Mouse (Mus musculus) liver, embryonic 14.5 days (tissue): ENCODE results near the gene Astn2. TPM values are rescaled to one million over a fixed set of nuclear protein-coding genes. Genes with fewer than 3 reads are reported as not detected.

ENCODE experiments used
- ATAC-seq: fragments of 200-750 bp; cut with Nextera tagmentation; 2 replicates; pipeline ENCODE4 v1.8.0; 2017; ENCODE audit warnings: moderate number of reproducible peaks, mild to moderate bottlenecking, moderate library complexity; ENCODE audit not compliant: insufficient read depth
- DNase-seq, 3 experiments: peaks; one replicate each; pipeline ENCODE4 v3.0.0-alpha.2; 2012 to 2013; ENCODE audit warnings: low read depth in 3 of 3, low spot score in 3 of 3
- H3K27ac ChIP-seq: fragments of 300-500 bp; sonication (generic); 2 replicates; pipeline ENCODE4 v1.5.1; 2014; ENCODE audit warnings: moderate library complexity, mild to moderate bottlenecking, control low read depth, inconsistent platforms
- H3K27me3 ChIP-seq: fragments of 300-500 bp; sonication (generic); 2 replicates; pipeline ENCODE4 v1.6.1; 2014; ENCODE audit warnings: mild to moderate bottlenecking, low read length, moderate library complexity; ENCODE audit not compliant: control insufficient read depth, insufficient read depth
- H3K36me3 ChIP-seq: fragments of 300-500 bp; sonication (generic); replicated peaks from 2 replicates; pipeline ENCODE4 v1.6.1; 2014; ENCODE audit warnings: low read depth; ENCODE audit not compliant: control insufficient read depth, insufficient read depth
- H3K4me1 ChIP-seq, 2 experiments: fragments of 200-500 bp in 1 of 2; fragments of 300-500 bp in 1 of 2; sonication (generic) in 1 of 2; replicated peaks; 2 replicates each; pipeline ENCODE4 v1.6.1; 2012 to 2014; ENCODE audit warnings: antibody characterized with exemption in 1 of 2, inconsistent platforms in 1 of 2, low read length in 1 of 2; ENCODE audit not compliant: control insufficient read depth in 2 of 2, insufficient read depth in 2 of 2
- H3K4me2 ChIP-seq: fragments of 300-500 bp; sonication (generic); 2 replicates; pipeline ENCODE4 v1.6.1; 2014; ENCODE audit warnings: low read depth, mild to moderate bottlenecking, control low read depth, moderate library complexity
- H3K4me3 ChIP-seq, 2 experiments: fragments of 200-500 bp in 1 of 2; fragments of 300-500 bp in 1 of 2; sonication (generic) in 1 of 2; 2 replicates each; pipeline ENCODE4 v1.5.1; 2012 to 2014; ENCODE audit warnings: low read depth in 2 of 2, low read length in 2 of 2, mild to moderate bottlenecking in 2 of 2, control low read depth in 1 of 2, inconsistent platforms in 1 of 2, moderate library complexity in 1 of 2; ENCODE audit not compliant: insufficient read depth in 1 of 2
- H3K9ac ChIP-seq: fragments of 300-500 bp; sonication (generic); replicated peaks from 2 replicates; pipeline ENCODE4 v1.6.1; 2014; ENCODE audit warnings: mild to moderate bottlenecking, control low read depth, moderate library complexity
- H3K9me3 ChIP-seq: fragments of 300-500 bp; sonication (generic); 2 replicates; pipeline ENCODE4 v1.6.1; 2016; ENCODE audit warnings: low read length, mixed read lengths; ENCODE audit not compliant: control insufficient read depth
- CTCF ChIP-seq: IDR thresholded peaks from 2 replicates; pipeline ENCODE4 v1.5.1; 2016; ENCODE audit warnings: antibody characterized with exemption, low read depth, control low read depth
- EP300 ChIP-seq: IDR thresholded peaks from 2 replicates; pipeline ENCODE4 v1.6.1; 2016; ENCODE audit warnings: antibody characterized with exemption, low read depth
- WGBS: fragments of 180-500 bp; shearing (Covaris S2); extraction: QIAGEN DNeasy Blood & Tissue Kit; methylation state at CpG from one replicate; pipeline ENCODE4 v1.1.7; 2014; ENCODE audit not compliant: insufficient replicate concordance; 5-methylcytosine and 5-hydroxymethylcytosine counted together
- polyA plus RNA-seq, 2 experiments: library from polyadenylated mRNA; depleted of rRNA in 1 of 2; stranded (reverse) in 1 of 2; unstranded in 1 of 2; fragments of >200 nt; fragmentation: Nextera tagmentation in 1 of 2; extraction: Ambion mirVana in 1 of 2; gene quantifications; 2 replicates each; pipeline versions ENCODE4 v1.2.1 to v1.2.3; 2012 to 2014

The Astn2 gene
- polyA plus RNA-seq, 2 experiments: 0.16 TPM; not detected in 1

DNA sequence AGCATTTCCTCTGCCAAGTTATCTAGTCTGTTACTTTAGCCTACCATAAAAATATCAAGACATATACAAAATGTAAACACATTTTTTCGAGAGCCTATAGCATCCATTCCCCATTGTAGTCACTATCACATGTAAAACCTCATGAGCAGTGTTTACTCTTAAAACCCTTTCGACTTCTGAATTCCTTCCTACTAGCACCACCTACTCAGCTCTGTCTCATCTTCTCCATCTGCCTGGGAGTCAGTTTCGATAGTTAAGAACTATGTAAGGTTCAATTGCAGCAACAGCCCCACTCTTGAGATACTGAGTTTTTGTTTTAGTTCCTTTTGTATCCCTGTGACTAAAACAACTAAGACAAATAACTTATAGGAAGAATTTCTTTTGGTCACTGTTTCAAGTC is 651.5 kb downstream of the Astn2 start:
- H3K27ac ChIP-seq: no peak overlapping the region
- ATAC-seq: no peak

DNA sequence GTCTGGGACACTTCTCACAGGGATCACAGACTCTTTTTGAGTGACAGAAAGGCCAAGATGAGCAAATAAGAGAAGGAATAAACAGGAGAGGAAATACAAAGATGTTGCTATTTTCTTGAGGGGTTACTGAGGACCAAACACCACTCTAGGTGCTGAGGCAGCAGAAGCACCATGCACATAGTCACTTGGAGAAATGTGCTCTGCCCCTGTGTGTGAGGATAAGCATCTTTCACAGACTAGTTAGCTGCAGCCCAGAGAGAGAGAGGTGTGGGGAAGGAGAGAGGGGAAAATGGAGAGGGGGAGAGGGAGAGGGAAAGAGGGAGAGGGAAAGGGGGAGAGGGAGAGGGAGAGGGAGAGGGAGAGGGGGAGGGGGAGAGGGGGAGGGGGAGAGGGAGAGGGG is 659.6 kb downstream of the Astn2 start:
- DNase-seq: no peak
- H3K9me3 ChIP-seq: no peaks in the 10 kb centered on the region
- no peak for ATAC-seq
- H3K9ac ChIP-seq: no peak overlapping the region
- H3K27ac ChIP-seq: no peak overlapping the region
- H3K36me3 ChIP-seq: no peaks in the 10 kb centered on the region
- no peak overlapping the region for H3K4me3 ChIP-seq
- H3K4me2 ChIP-seq: no peak overlapping the region
- H3K4me1 ChIP-seq: no peaks in the 10 kb centered on the region
- TF ChIP-seq CTCF (no peak), EP300 (no peak)
- H3K27me3 ChIP-seq: no peaks in the 10 kb centered on the region

More for the DNA sequence above, 651.5 kb downstream of the Astn2 start:
- H3K36me3 ChIP-seq: no peaks in the 10 kb centered on the region
- no peaks in the 10 kb centered on the region for H3K4me1 ChIP-seq
- H3K27me3 ChIP-seq: no peaks in the 10 kb centered on the region
- TF ChIP-seq CTCF (no peak), EP300 (no peak)
- DNase-seq: no peak
- H3K4me2 ChIP-seq: no peak overlapping the region
- no peak overlapping the region for H3K4me3 ChIP-seq
- H3K9me3 ChIP-seq: no peaks in the 10 kb centered on the region
- 46% methylated on average over 3 of the region's 3 CpGs for WGBS
- H3K9ac ChIP-seq: no peak overlapping the region

DNA sequence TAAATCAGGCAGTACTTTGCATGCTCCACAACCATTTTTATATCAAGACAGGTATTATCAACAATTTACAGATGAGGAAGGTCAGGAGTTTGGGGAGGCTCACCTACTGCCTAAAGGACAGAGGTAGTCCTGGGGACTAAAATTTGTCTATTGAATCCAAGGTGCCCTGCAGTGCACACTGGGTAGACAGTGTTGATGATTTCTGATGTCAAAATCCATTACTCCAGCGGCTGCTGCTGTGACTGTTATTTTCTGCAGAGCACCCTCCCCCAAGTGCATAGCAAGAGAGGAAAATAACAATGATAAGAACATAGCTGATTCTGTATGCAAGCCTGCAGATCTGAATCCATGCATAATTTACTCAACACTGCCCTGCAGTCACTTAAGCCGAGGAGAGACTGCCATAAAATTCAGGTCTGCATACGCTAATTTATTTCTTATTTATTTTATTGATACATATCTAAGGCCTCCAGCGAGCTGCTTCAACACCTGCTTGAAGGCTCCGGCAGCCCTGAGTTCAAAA is 660.3 kb downstream of the Astn2 start:
- no peak for ATAC-seq
- 43% methylated on average over 5 of the region's 5 CpGs for WGBS
- no peak overlapping the region for H3K27ac ChIP-seq
- H3K4me3 ChIP-seq: no peak overlapping the region
- no peak overlapping the region for H3K4me2 ChIP-seq
- H3K36me3 ChIP-seq: no peaks in the 10 kb centered on the region
- no peak for DNase-seq
- TF ChIP-seq CTCF: no peak
- no peak for TF ChIP-seq EP300
- no peaks in the 10 kb centered on the region for H3K9me3 ChIP-seq
- no peaks in the 10 kb centered on the region for H3K4me1 ChIP-seq
- no peaks in the 10 kb centered on the region for H3K27me3 ChIP-seq
- H3K9ac ChIP-seq: no peak overlapping the region

DNA sequence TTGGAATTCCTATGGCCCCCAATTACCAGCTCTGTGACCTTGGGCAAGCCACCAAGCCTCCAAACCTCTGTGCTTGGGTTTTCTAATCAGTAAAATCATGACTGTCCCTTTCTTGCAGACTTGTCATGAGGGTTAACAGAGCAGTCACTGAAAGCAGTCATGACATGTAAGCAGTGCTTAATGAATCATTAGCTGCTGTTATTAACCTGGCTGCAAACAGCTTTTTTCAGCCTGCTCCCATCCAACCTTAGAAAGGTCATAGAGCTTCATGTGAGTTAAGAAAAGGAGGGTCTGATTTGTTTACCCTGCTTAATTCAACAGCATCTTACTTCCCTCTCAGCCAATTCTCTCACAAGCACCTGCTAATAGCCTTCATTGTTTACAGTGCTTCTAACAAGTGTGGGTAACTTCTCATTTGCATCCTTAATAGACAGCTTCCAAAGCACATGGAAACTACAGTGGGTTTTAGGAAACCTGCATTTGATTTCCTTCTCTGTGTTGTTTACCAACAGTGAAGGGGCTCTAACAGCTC is 661.2 kb downstream of the Astn2 start:
- H3K36me3 ChIP-seq: no peaks in the 10 kb centered on the region
- no peak overlapping the region for H3K9ac ChIP-seq
- H3K4me2 ChIP-seq: no peak overlapping the region
- H3K27me3 ChIP-seq: no peaks in the 10 kb centered on the region
- no peak overlapping the region for H3K4me3 ChIP-seq
- DNase-seq: no peak
- no peaks in the 10 kb centered on the region for H3K4me1 ChIP-seq
- ATAC-seq: no peak
- no peaks in the 10 kb centered on the region for H3K9me3 ChIP-seq
- TF ChIP-seq EP300 (no peak), CTCF (no peak)
- no peak overlapping the region for H3K27ac ChIP-seq

DNA sequence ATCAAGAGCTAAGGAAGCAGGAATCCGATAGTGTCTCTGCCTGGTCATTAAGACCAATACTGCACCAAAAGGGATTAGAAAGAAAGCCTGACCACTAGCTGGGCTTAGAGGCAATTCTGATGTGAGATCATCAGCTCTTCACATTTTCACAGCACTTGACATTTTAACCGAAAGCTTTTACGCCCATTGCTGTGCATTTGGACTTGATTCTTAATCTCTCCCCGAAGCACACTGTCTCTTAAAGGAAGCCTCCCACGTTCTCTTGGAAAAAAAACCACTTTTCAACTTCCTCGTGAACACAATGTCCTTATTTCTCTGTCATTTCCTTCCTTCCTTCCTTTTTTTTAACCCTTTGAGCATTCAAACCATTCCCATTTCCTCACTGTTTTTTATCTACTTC is 680.0 kb downstream of the Astn2 start:
- no peak for ATAC-seq
- no peaks in the 10 kb centered on the region for H3K9me3 ChIP-seq
- no peaks in the 10 kb centered on the region for H3K27me3 ChIP-seq
- no peak for DNase-seq
- WGBS: 31% methylated on average over 6 of the region's 6 CpGs
- H3K4me1 ChIP-seq: no peaks in the 10 kb centered on the region
- no peak overlapping the region for H3K9ac ChIP-seq
- H3K36me3 ChIP-seq: no peaks in the 10 kb centered on the region
- H3K4me3 ChIP-seq: no peak overlapping the region
- TF ChIP-seq EP300 (no peak), CTCF (no peak)
- no peak overlapping the region for H3K4me2 ChIP-seq
- H3K27ac ChIP-seq: no peak overlapping the region
